Mouse (Mus musculus): ENCODE data around the gene Aknad1.

- TF ChIP-seq EP300 (IDR thresholded peaks at IDR 0.05; ENCODE audit: low read depth) (no peak), CTCF (IDR thresholded peaks at IDR 0.05; ENCODE audit: low read depth) (no peak)
Measured at GRCm38 (mm10) chr3:108762597-108763111, 23.2 kb downstream of the Aknad1 start.

Measured in liver, postnatal 0 days (tissue).